Mouse (Mus musculus): ENCODE results near the gene Tac2. TPM values are rescaled to one million over a fixed set of nuclear protein-coding genes. Genes with fewer than 3 reads are reported as not detected.
"Not testable (repeated sequence)": the region's sequence is repeated elsewhere in the genome, so short reads cannot be mapped to it uniquely, and the experiment has no call there.

Tac2 gene
- polyA plus RNA-seq, 1 experiment from 2014 or later = 0.74 TPM

DNA sequence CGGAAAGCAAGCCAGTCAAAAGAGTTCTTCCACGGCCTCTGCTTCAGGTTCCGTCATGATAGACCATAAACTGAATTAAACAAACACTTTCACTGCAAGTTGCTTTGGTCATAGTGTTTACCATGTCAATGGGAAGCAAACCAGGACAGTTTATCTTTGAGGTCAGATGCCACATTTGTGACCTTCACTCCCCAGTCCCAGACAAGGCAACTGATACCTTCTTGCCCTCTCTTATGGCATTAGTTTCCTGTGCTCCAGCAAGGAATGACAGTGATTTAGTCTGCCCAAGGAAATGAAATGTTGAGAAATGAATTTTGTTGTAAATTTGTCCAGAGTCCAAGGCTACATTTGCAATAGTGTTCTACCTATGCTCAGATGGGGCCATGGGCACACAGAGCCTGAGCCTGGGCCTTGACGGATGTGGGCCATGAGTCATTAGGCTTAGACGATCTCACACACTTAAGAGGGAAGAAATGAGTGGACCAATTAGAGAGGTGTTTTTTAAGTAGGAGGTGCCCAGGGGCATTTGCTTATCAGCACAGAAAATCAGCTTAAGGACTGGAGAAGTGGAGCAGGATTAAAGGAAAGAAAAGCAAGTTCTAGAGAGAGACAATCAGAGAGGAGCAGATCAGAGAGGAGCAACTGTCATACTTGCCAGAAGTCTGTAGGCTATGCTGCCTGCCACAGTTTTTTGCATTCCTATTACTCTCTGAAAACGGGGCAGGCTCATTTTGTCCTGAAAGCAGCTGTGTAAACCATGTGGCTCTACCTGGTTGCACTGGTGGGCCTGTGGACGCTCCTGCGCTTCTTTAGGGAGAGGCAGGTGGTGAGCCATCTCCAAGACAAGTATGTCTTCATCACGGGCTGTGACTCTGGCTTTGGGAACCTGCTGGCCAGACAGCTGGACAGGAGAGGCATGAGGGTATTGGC, 35.2 kb downstream of the Tac2 start, which contains the start of the genes Rdh1 and Rdh16f1:
Gene Rdh1, plus strand, starts transcription at position 541 of the 930 bp plus-strand sequence.
Gene Rdh16f1, plus strand, starts transcription at position 607 of the 930 bp plus-strand sequence.
- ATAC-seq (replicated peaks; ENCODE audit: extremely low read depth, insufficient read depth, low FRiP score) = no peak
- Histone ChIP-seq H3K27ac (ENCODE audit: low read length) (no peak within 1 kb of the TSS), H3K4me3 (ENCODE audit: low read length) (no peak within 1 kb of the TSS), H3K4me2 (ENCODE audit: low read depth, low read length) (no peak within 1 kb of the TSS), H3K4me1 (ENCODE audit: control insufficient read depth, insufficient read depth, low read length) (peaks cover 2% of the 10 kb centered on the region; the same call in 1 of the 2 replicates), H3K27me3 (ENCODE audit: control insufficient read depth, insufficient read depth, low read length) (no peaks in the 10 kb centered on the region), H3K9me3 (replicated peaks; ENCODE audit: control insufficient read depth, low read length) (no peaks in the 10 kb centered on the region), H3K9ac (ENCODE audit: low read length) (no peak within 1 kb of the TSS), H3K36me3 (ENCODE audit: control insufficient read depth, insufficient read depth) (no peaks in the 10 kb centered on the region)
- 57% methylated on average over 8 of the region's 9 CpGs for WGBS

GRCm38 (mm10) chr10:127762926-127763325, 38.6 kb downstream of the Tac2 start:
- H3K4me3 ChIP-seq (ENCODE audit: low read length); H3K36me3 ChIP-seq (ENCODE audit: control insufficient read depth, insufficient read depth); H3K27ac ChIP-seq (ENCODE audit: low read length); ATAC-seq (replicated peaks; ENCODE audit: extremely low read depth, insufficient read depth, low FRiP score); H3K4me2 ChIP-seq (ENCODE audit: low read depth, low read length); H3K27me3 ChIP-seq (ENCODE audit: control insufficient read depth, insufficient read depth, low read length); H3K4me1 ChIP-seq (ENCODE audit: control insufficient read depth, insufficient read depth, low read length); H3K9me3 ChIP-seq (replicated peaks; ENCODE audit: control insufficient read depth, low read length); H3K9ac ChIP-seq (ENCODE audit: low read length): not testable (repeated sequence)
- 83% methylated on average over 10 of the region's 10 CpGs for WGBS

DNA sequence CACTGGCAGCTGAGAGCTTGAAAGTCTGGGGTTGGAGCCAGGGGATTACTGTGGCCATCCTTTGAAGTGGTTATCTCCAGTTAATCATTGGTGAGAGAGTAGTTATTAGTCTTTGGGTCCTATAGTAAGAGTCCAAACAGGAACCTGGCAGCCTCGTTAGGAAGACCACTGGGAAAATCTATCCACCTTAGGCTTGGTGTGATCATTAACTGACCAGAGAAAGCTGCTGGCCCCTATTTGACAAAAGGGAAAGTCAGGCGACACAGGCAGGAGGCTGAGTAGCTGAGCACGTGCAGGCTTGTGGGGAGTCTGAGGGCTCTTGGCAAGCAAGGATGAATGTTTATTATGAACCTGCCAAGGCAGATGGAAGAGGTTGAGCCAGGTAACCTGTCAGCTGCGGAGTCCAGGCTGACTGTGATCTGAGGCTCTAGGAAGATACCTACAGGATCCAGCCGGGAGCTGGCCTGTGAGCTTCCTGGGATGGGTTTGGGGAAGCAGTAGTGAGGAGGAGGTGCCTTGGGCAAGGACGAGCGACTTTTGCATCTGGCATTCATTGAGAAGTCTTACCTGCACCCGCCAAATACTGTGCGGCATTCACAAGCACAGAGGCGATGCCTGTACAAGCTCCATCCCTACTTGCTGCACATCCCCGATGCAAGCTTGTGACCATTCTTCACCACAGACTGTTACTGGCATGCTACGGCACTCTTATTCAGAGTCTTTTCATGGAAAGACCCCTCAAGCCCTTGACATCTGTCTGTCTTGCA, 39.8 kb downstream of the Tac2 start:
- H3K9ac ChIP-seq (ENCODE audit: low read length) = no peak overlapping the region
- H3K4me1 ChIP-seq (ENCODE audit: control insufficient read depth, insufficient read depth, low read length) = no peaks in the 10 kb centered on the region
- WGBS = 61% methylated on average over 12 of the region's 12 CpGs
- ATAC-seq (replicated peaks; ENCODE audit: extremely low read depth, insufficient read depth, low FRiP score) = no peak
- H3K4me2 ChIP-seq (ENCODE audit: low read depth, low read length) = no peak overlapping the region
- H3K27me3 ChIP-seq (ENCODE audit: control insufficient read depth, insufficient read depth, low read length) = no peaks in the 10 kb centered on the region
- no peaks in the 10 kb centered on the region for H3K9me3 ChIP-seq (replicated peaks; ENCODE audit: control insufficient read depth, low read length)
- H3K36me3 ChIP-seq (ENCODE audit: control insufficient read depth, insufficient read depth) = no peaks in the 10 kb centered on the region
- no peak overlapping the region for H3K4me3 ChIP-seq (ENCODE audit: low read length)
- no peak overlapping the region for H3K27ac ChIP-seq (ENCODE audit: low read length)

DNA sequence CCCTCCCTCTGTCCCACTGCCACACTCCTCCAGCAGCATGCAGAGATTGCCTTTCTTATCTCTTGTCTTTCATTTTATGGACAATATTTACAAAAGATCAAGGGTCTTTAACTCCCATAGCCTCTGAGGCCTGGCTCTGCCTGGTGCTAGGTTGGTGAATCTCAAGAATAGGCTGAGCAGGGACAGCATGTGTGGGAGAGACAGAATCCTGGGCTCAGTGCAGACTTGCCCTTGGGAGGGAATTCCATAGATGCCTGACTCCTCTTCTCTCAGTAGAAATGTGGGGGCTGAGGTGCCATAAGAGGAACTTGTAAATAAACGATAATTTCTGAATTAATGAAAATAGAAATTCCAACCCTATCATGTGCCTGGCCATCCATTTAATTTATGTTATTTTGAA, 42.3 kb downstream of the Tac2 start:
- no peak for ATAC-seq (replicated peaks; ENCODE audit: extremely low read depth, insufficient read depth, low FRiP score)
- WGBS = 77% methylated on average over 1 of the region's 1 CpGs
- no peak overlapping the region for H3K4me2 ChIP-seq (ENCODE audit: low read depth, low read length)
- H3K27ac ChIP-seq (ENCODE audit: low read length) = no peak overlapping the region
- H3K36me3 ChIP-seq (ENCODE audit: control insufficient read depth, insufficient read depth) = no peaks in the 10 kb centered on the region
- H3K4me1 ChIP-seq (ENCODE audit: control insufficient read depth, insufficient read depth, low read length) = no peaks in the 10 kb centered on the region
- H3K27me3 ChIP-seq (ENCODE audit: control insufficient read depth, insufficient read depth, low read length) = no peaks in the 10 kb centered on the region
- no peak overlapping the region for H3K9ac ChIP-seq (ENCODE audit: low read length)
- no peak overlapping the region for H3K4me3 ChIP-seq (ENCODE audit: low read length)
- H3K9me3 ChIP-seq (replicated peaks; ENCODE audit: control insufficient read depth, low read length) = no peaks in the 10 kb centered on the region

DNA sequence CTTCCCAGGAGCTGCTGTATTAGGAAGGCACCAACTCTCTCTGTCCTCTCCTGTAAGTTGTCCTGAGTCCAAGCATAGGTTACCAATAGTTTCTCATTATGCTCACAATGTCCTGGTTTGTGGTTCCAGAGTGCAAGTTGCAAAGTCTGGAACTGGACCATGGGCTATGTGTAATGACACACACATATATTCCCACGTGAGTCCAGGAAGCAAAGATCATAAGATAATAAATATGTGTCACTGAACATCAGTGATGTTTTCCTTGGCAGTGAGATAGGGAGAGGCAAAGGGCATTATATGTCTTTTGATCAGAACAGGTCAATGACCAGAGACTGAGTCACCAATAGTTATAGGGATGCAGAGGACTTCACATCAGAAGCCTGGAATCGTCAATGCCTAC, 51.7 kb downstream of the Tac2 start, which contains the start of gene Rdh9:
Gene Rdh9, plus strand, starts transcription at position 376 of the 400 bp plus-strand sequence.
- Histone ChIP-seq H3K9ac (ENCODE audit: low read length) (no peak within 1 kb of the TSS), H3K27me3 (ENCODE audit: control insufficient read depth, insufficient read depth, low read length) (no peaks in the 10 kb centered on the region), H3K4me1 (ENCODE audit: control insufficient read depth, insufficient read depth, low read length) (no peaks in the 10 kb centered on the region), H3K4me2 (ENCODE audit: low read depth, low read length) (no peak within 1 kb of the TSS), H3K36me3 (ENCODE audit: control insufficient read depth, insufficient read depth) (no peaks in the 10 kb centered on the region), H3K27ac (ENCODE audit: low read length) (no peak within 1 kb of the TSS), H3K9me3 (replicated peaks; ENCODE audit: control insufficient read depth, low read length) (no peaks in the 10 kb centered on the region), H3K4me3 (ENCODE audit: low read length) (no peak within 1 kb of the TSS)
- ATAC-seq (replicated peaks; ENCODE audit: extremely low read depth, insufficient read depth, low FRiP score) = no peak
- 57% methylated on average over 2 of the region's 2 CpGs for WGBS

Other genes starting within 250 kb of the Tac2 start
- 0.46 and 0.84 TPM in 2 replicates for gene Stac3, start 222.8 kb upstream of the Tac2 start, polyA plus RNA-seq (2015; fragmentation: Nextera tagmentation; extraction: Ambion mirVana)
- gene Ndufa4l2, start 209.5 kb upstream of the Tac2 start, polyA plus RNA-seq (2015; fragmentation: Nextera tagmentation; extraction: Ambion mirVana) = 59.8 and 72.0 TPM in 2 replicates
- 127 and 132 TPM in 2 replicates for gene Shmt2, start 202.0 kb upstream of the Tac2 start, polyA plus RNA-seq (2015; fragmentation: Nextera tagmentation; extraction: Ambion mirVana)
- gene Nxph4, start 189.9 kb upstream of the Tac2 start, polyA plus RNA-seq (2015; fragmentation: Nextera tagmentation; extraction: Ambion mirVana) = 1.2 and 1.4 TPM in 2 replicates
- gene Lrp1, start 103.3 kb upstream of the Tac2 start, polyA plus RNA-seq (2015; fragmentation: Nextera tagmentation; extraction: Ambion mirVana) = 33.4 and 34.4 TPM in 2 replicates
- 36.1 and 36.7 TPM in 2 replicates for gene Stat6, start 81.5 kb upstream of the Tac2 start, polyA plus RNA-seq (2015; fragmentation: Nextera tagmentation; extraction: Ambion mirVana)
- 8.3 and 8.7 TPM in 2 replicates for gene Nemp1, start 57.6 kb upstream of the Tac2 start, polyA plus RNA-seq (2015; fragmentation: Nextera tagmentation; extraction: Ambion mirVana)
- gene Nab2, start 55.9 kb upstream of the Tac2 start, polyA plus RNA-seq (2015; fragmentation: Nextera tagmentation; extraction: Ambion mirVana) = 10.9 and 12.7 TPM in 2 replicates
- gene Myo1a, start 19.3 kb upstream of the Tac2 start, polyA plus RNA-seq (2015; fragmentation: Nextera tagmentation; extraction: Ambion mirVana) = 0.21 and 1.8 TPM in 2 replicates
- gene Zbtb39, start 15.1 kb downstream of the Tac2 start, polyA plus RNA-seq (2015; fragmentation: Nextera tagmentation; extraction: Ambion mirVana) = 1.4 and 1.6 TPM in 2 replicates
- gene Gpr182, start 27.3 kb downstream of the Tac2 start, polyA plus RNA-seq (2015; fragmentation: Nextera tagmentation; extraction: Ambion mirVana) = 16.1 and 19.0 TPM in 2 replicates
- gene Rdh1, start 35.2 kb downstream of the Tac2 start, polyA plus RNA-seq (2015; fragmentation: Nextera tagmentation; extraction: Ambion mirVana) = not detected in 2 replicates
- not detected in 2 replicates for gene Rdh16f1, start 35.3 kb downstream of the Tac2 start, polyA plus RNA-seq (2015; fragmentation: Nextera tagmentation; extraction: Ambion mirVana)
- gene Rdh9, start 51.9 kb downstream of the Tac2 start, polyA plus RNA-seq (2015; fragmentation: Nextera tagmentation; extraction: Ambion mirVana) = 0.09 and 0.24 TPM in 2 replicates
- gene Rdh16, start 76.7 kb downstream of the Tac2 start, polyA plus RNA-seq (2015; fragmentation: Nextera tagmentation; extraction: Ambion mirVana) = not detected in 2 replicates
- gene Rdh19, start 125.5 kb downstream of the Tac2 start, polyA plus RNA-seq (2015; fragmentation: Nextera tagmentation; extraction: Ambion mirVana) = not detected in 2 replicates
- not detected in 2 replicates for gene Rdh16f2, start 142.0 kb downstream of the Tac2 start, polyA plus RNA-seq (2015; fragmentation: Nextera tagmentation; extraction: Ambion mirVana)
- not detected in 2 replicates for gene Rdh7, start 164.3 kb downstream of the Tac2 start, polyA plus RNA-seq (2015; fragmentation: Nextera tagmentation; extraction: Ambion mirVana)
- gene Sdr9c7, start 174.0 kb downstream of the Tac2 start, polyA plus RNA-seq (2015; fragmentation: Nextera tagmentation; extraction: Ambion mirVana) = not detected in 2 replicates